Mouse (Mus musculus): ENCODE data around the gene Slc7a6os. TPM values are rescaled to one million over a fixed set of nuclear protein-coding genes. Genes with fewer than 3 reads are reported as not detected.

The Slc7a6os gene
- polyA plus RNA-seq, 1 experiment from 2014 or later, result 46.2 TPM

GRCm38 (mm10) chr8:106191639-106192038, 19.1 kb downstream of the Slc7a6os start:
- Histone ChIP-seq H3K4me3 (ENCODE audit: low read depth, low read length) (no peak overlapping the region), H3K36me3 (ENCODE audit: control insufficient read depth, insufficient read depth, low read length) (0 out of 2 replicates have a peak, but pooled peaks cover 3% of the 10 kb centered on the region)
- WGBS, result 92% methylated on average over 5 of the region's 5 CpGs

GRCm38 (mm10) chr8:106189162-106189561, 21.6 kb downstream of the Slc7a6os start:
- Histone ChIP-seq H3K27ac (ENCODE audit: low read depth, low read length) (no peak overlapping the region), H3K27me3 (ENCODE audit: control insufficient read depth, insufficient read depth, low read length) (no peaks in the 10 kb centered on the region), H3K36me3 (ENCODE audit: control insufficient read depth, insufficient read depth, low read length) (no peaks in the 10 kb centered on the region), H3K4me2 (replicated peaks; ENCODE audit: low read depth, low read length) (no peak overlapping the region), H3K4me1 (replicated peaks; ENCODE audit: control insufficient read depth, insufficient read depth, low read length) (no peaks in the 10 kb centered on the region), H3K9me3 (ENCODE audit: control insufficient read depth, low read length) (no peaks in the 10 kb centered on the region), H3K9ac (ENCODE audit: low read depth, low read length) (no peak overlapping the region), H3K4me3 (ENCODE audit: low read depth, low read length) (no peak overlapping the region)
- ATAC-seq (ENCODE audit: low FRiP score) (no peak), DNase-seq (ENCODE audit: low spot score) (no peak)
- WGBS, result 90% methylated on average over 4 of the region's 4 CpGs

More at GRCm38 (mm10) chr8:106191639-106192038, 19.1 kb downstream of the Slc7a6os start:
- Histone ChIP-seq H3K27me3 (ENCODE audit: control insufficient read depth, insufficient read depth, low read length) (no peaks in the 10 kb centered on the region), H3K27ac (ENCODE audit: low read depth, low read length) (no peak overlapping the region), H3K9me3 (ENCODE audit: control insufficient read depth, low read length) (no peaks in the 10 kb centered on the region), H3K9ac (ENCODE audit: low read depth, low read length) (no peak overlapping the region), H3K4me1 (replicated peaks; ENCODE audit: control insufficient read depth, insufficient read depth, low read length) (no peaks in the 10 kb centered on the region), H3K4me2 (replicated peaks; ENCODE audit: low read depth, low read length) (no peak overlapping the region)
- DNase-seq (ENCODE audit: low spot score), result no peak
- ATAC-seq (ENCODE audit: low FRiP score), result no peak

GRCm38 (mm10) chr8:106186394-106186793, 24.3 kb downstream of the Slc7a6os start:
- H3K36me3 ChIP-seq (ENCODE audit: control insufficient read depth, insufficient read depth, low read length), result no peaks in the 10 kb centered on the region
- no peak for ATAC-seq (ENCODE audit: low FRiP score)
- 93% methylated on average over 3 of the region's 3 CpGs for WGBS

GRCm38 (mm10) chr8:106185628-106186270, 25.0 kb downstream of the Slc7a6os start:
- Histone ChIP-seq H3K4me3 (ENCODE audit: low read depth, low read length) (no peak overlapping the region), H3K4me1 (replicated peaks; ENCODE audit: control insufficient read depth, insufficient read depth, low read length) (no peaks in the 10 kb centered on the region), H3K9me3 (ENCODE audit: control insufficient read depth, low read length) (no peaks in the 10 kb centered on the region), H3K4me2 (replicated peaks; ENCODE audit: low read depth, low read length) (no peak overlapping the region), H3K36me3 (ENCODE audit: control insufficient read depth, insufficient read depth, low read length) (no peaks in the 10 kb centered on the region), H3K27ac (ENCODE audit: low read depth, low read length) (no peak overlapping the region), H3K9ac (ENCODE audit: low read depth, low read length) (no peak overlapping the region), H3K27me3 (ENCODE audit: control insufficient read depth, insufficient read depth, low read length) (no peaks in the 10 kb centered on the region)
- DNase-seq (ENCODE audit: low spot score) (no peak), ATAC-seq (ENCODE audit: low FRiP score) (no peak)
- WGBS, result 88% methylated on average over 8 of the region's 8 CpGs

More at GRCm38 (mm10) chr8:106186394-106186793, 24.3 kb downstream of the Slc7a6os start:
- Histone ChIP-seq H3K4me1 (replicated peaks; ENCODE audit: control insufficient read depth, insufficient read depth, low read length) (no peaks in the 10 kb centered on the region), H3K4me2 (replicated peaks; ENCODE audit: low read depth, low read length) (no peak overlapping the region), H3K4me3 (ENCODE audit: low read depth, low read length) (no peak overlapping the region), H3K9ac (ENCODE audit: low read depth, low read length) (no peak overlapping the region), H3K27ac (ENCODE audit: low read depth, low read length) (no peak overlapping the region), H3K9me3 (ENCODE audit: control insufficient read depth, low read length) (no peaks in the 10 kb centered on the region), H3K27me3 (ENCODE audit: control insufficient read depth, insufficient read depth, low read length) (no peaks in the 10 kb centered on the region)
- no peak for DNase-seq (ENCODE audit: low spot score)

- DNase-seq (ENCODE audit: low spot score), result no peak
- Histone ChIP-seq H3K4me1 (replicated peaks; ENCODE audit: control insufficient read depth, insufficient read depth, low read length) (no peaks in the 10 kb centered on the region), H3K9me3 (ENCODE audit: control insufficient read depth, low read length) (no peaks in the 10 kb centered on the region), H3K9ac (ENCODE audit: low read depth, low read length) (no peak overlapping the region), H3K4me2 (replicated peaks; ENCODE audit: low read depth, low read length) (no peak overlapping the region), H3K4me3 (ENCODE audit: low read depth, low read length) (no peak overlapping the region), H3K36me3 (ENCODE audit: control insufficient read depth, insufficient read depth, low read length) (no peaks in the 10 kb centered on the region), H3K27me3 (ENCODE audit: control insufficient read depth, insufficient read depth, low read length) (no peaks in the 10 kb centered on the region), H3K27ac (ENCODE audit: low read depth, low read length) (no peak overlapping the region)
- no peak for ATAC-seq (ENCODE audit: low FRiP score)
- WGBS, result 79% methylated on average over 2 of the region's 2 CpGs
These were observed 32.3 kb downstream of the Slc7a6os start for GRCm38 (mm10) chr8:106178428-106178827.

GRCm38 (mm10) chr8:106177594-106177993, 33.1 kb downstream of the Slc7a6os start:
- 73% methylated on average over 1 of the region's 1 CpGs for WGBS

GRCm38 (mm10) chr8:106176891-106177290, 33.8 kb downstream of the Slc7a6os start:
- Histone ChIP-seq H3K9ac (ENCODE audit: low read depth, low read length) (no peak overlapping the region), H3K4me3 (ENCODE audit: low read depth, low read length) (no peak overlapping the region), H3K9me3 (ENCODE audit: control insufficient read depth, low read length) (no peaks in the 10 kb centered on the region), H3K36me3 (ENCODE audit: control insufficient read depth, insufficient read depth, low read length) (no peaks in the 10 kb centered on the region), H3K27ac (ENCODE audit: low read depth, low read length) (no peak overlapping the region), H3K4me1 (replicated peaks; ENCODE audit: control insufficient read depth, insufficient read depth, low read length) (no peaks in the 10 kb centered on the region), H3K27me3 (ENCODE audit: control insufficient read depth, insufficient read depth, low read length) (no peaks in the 10 kb centered on the region), H3K4me2 (replicated peaks; ENCODE audit: low read depth, low read length) (no peak overlapping the region)
- WGBS, result 38% methylated on average over 1 of the region's 1 CpGs
- DNase-seq (ENCODE audit: low spot score) (no peak), ATAC-seq (ENCODE audit: low FRiP score) (no peak)

More at GRCm38 (mm10) chr8:106177594-106177993, 33.1 kb downstream of the Slc7a6os start:
- no peak for ATAC-seq (ENCODE audit: low FRiP score)
- Histone ChIP-seq H3K4me3 (ENCODE audit: low read depth, low read length) (no peak overlapping the region), H3K27ac (ENCODE audit: low read depth, low read length) (no peak overlapping the region), H3K9me3 (ENCODE audit: control insufficient read depth, low read length) (no peaks in the 10 kb centered on the region), H3K36me3 (ENCODE audit: control insufficient read depth, insufficient read depth, low read length) (no peaks in the 10 kb centered on the region), H3K27me3 (ENCODE audit: control insufficient read depth, insufficient read depth, low read length) (no peaks in the 10 kb centered on the region), H3K4me1 (replicated peaks; ENCODE audit: control insufficient read depth, insufficient read depth, low read length) (no peaks in the 10 kb centered on the region), H3K9ac (ENCODE audit: low read depth, low read length) (no peak overlapping the region), H3K4me2 (replicated peaks; ENCODE audit: low read depth, low read length) (no peak overlapping the region)
- DNase-seq (ENCODE audit: low spot score), result no peak

GRCm38 (mm10) chr8:106173566-106173965, 37.2 kb downstream of the Slc7a6os start:
- no peaks in the 10 kb centered on the region for H3K36me3 ChIP-seq (ENCODE audit: control insufficient read depth, insufficient read depth, low read length)
- DNase-seq (ENCODE audit: low spot score) (no peak), ATAC-seq (ENCODE audit: low FRiP score) (no peak)
- 92% methylated on average over 3 of the region's 3 CpGs for WGBS
- H3K27ac ChIP-seq (ENCODE audit: low read depth, low read length), result no peak overlapping the region
- no peak overlapping the region for H3K4me2 ChIP-seq (replicated peaks; ENCODE audit: low read depth, low read length)
- no peak overlapping the region for H3K4me3 ChIP-seq (ENCODE audit: low read depth, low read length)
- H3K27me3 ChIP-seq (ENCODE audit: control insufficient read depth, insufficient read depth, low read length), result no peaks in the 10 kb centered on the region
- no peaks in the 10 kb centered on the region for H3K9me3 ChIP-seq (ENCODE audit: control insufficient read depth, low read length)
- no peak overlapping the region for H3K9ac ChIP-seq (ENCODE audit: low read depth, low read length)
- H3K4me1 ChIP-seq (replicated peaks; ENCODE audit: control insufficient read depth, insufficient read depth, low read length), result no peaks in the 10 kb centered on the region

GRCm38 (mm10) chr8:106169934-106170480, 40.7 kb downstream of the Slc7a6os start:
- Histone ChIP-seq H3K4me1 (replicated peaks; ENCODE audit: control insufficient read depth, insufficient read depth, low read length) (peaks cover 3% of the 10 kb centered on the region; the same call in 1 of the 2 replicates), H3K9me3 (ENCODE audit: control insufficient read depth, low read length) (no peaks in the 10 kb centered on the region), H3K4me3 (ENCODE audit: low read depth, low read length) (peak overlapping the region; percentile 87), H3K9ac (ENCODE audit: low read depth, low read length) (peak overlapping the region; percentile 95), H3K27me3 (ENCODE audit: control insufficient read depth, insufficient read depth, low read length) (no peaks in the 10 kb centered on the region), H3K4me2 (replicated peaks; ENCODE audit: low read depth, low read length) (peak overlapping the region; percentile 86), H3K27ac (ENCODE audit: low read depth, low read length) (no peak overlapping the region), H3K36me3 (ENCODE audit: control insufficient read depth, insufficient read depth, low read length) (no peaks in the 10 kb centered on the region)
- DNase-seq (ENCODE audit: low spot score), result no peak
- 50% methylated on average over 6 of the region's 6 CpGs for WGBS
- no peak for ATAC-seq (ENCODE audit: low FRiP score)
